ENCODE assay signal across 24 mouse cellular contexts in the genomic region with DNA sequence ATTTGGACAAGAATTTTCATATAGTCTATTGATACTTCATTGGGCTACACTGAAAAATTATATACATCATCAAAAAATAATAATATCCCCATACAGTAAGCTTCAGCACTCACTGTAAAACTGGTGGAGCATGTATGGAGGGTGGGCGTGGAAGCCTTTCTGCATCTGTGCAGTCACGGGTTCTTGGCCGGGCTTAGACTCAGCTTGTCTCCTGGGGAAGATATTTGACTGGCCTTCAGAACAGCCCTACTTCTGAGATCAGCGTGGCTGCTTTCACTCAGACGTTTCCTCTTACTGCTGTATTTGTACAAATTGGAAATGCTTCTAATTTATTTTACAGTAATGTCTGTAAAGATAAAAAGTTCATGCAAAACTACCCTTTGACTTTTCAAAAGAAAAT.
DNase-seq lines count a peak whose midpoint lies in the region; ATAC-seq and TF ChIP-seq lines count a peak whose summit lies in the region.
"Had no signal": no experiment of that assay in that cellular context is flagged by ENCODE, and none has a peak within 500 bp of the region (broad histone marks: within the 10 kb centered on the region; RNA-seq: fewer than 3 reads in every experiment).

No protein-coding gene starts in this region.

- no peaks in the 10 kb centered on the region for H3K4me1 ChIP-seq in heart, embryonic 11.5 days (ENCODE audit: control insufficient read depth, insufficient read depth, low read length)
- H3K4me1 ChIP-seq in CH12.LX (ENCODE audit: control insufficient read depth in 1 of 2, insufficient read depth in 2 of 2) = peaks cover 5 to 58% of the 10 kb centered on the region in 2 experiments
- no peaks in the 10 kb centered on the region for H3K4me1 ChIP-seq in hindbrain, embryonic 14.5 days (replicated peaks; ENCODE audit: control insufficient read depth, insufficient read depth, low read length)
- H3K4me1 ChIP-seq in hindbrain, postnatal 0 days (ENCODE audit: insufficient read depth, low read length) = no peaks in the 10 kb centered on the region
- H3K4me1 ChIP-seq: embryonic facial prominence, embryonic 13.5 days; embryonic facial prominence, embryonic 15.5 days had no signal

- ATAC-seq in heart, embryonic 11.5 days (replicated peaks; ENCODE audit: insufficient number of reproducible peaks, low FRiP score, low TSS enrichment) = no peak
- ATAC-seq in hindbrain, embryonic 14.5 days (ENCODE audit: low FRiP score) = no peak
- no peak for ATAC-seq in hindbrain, postnatal 0 days
- ATAC-seq: CD4-positive, CD25-positive, alpha-beta regulatory T cell, adult 4 months; forebrain, embryonic 14.5 days; forebrain, embryonic 16.5 days had no signal

- 0 out of 2 replicates have a peak, but pooled peaks have one; percentile 24 for TF ChIP-seq EP300 in CH12.LX (IDR thresholded peaks at IDR 0.05; ENCODE audit: low read length)

- TF ChIP-seq RAD21 in CH12.LX (IDR thresholded peaks at IDR 0.05; ENCODE audit: low read depth, low read length) = no peak

- H3K27me3 ChIP-seq in heart, embryonic 11.5 days (ENCODE audit: control insufficient read depth, insufficient read depth, low read length) = no peaks in the 10 kb centered on the region
- H3K27me3 ChIP-seq in CH12.LX (replicated peaks) = no peaks in the 10 kb centered on the region
- H3K27me3 ChIP-seq in hindbrain, embryonic 14.5 days (ENCODE audit: control insufficient read depth, insufficient read depth, low read length) = no peaks in the 10 kb centered on the region
- H3K27me3 ChIP-seq in hindbrain, postnatal 0 days (ENCODE audit: insufficient read depth, low read length) = no peaks in the 10 kb centered on the region
- H3K27me3 ChIP-seq: embryonic facial prominence, embryonic 13.5 days; embryonic facial prominence, embryonic 15.5 days; forebrain, embryonic 12.5 days had no signal

- H3K27ac ChIP-seq in heart, embryonic 11.5 days (ENCODE audit: low read depth, low read length) = no peak overlapping the region
- H3K27ac ChIP-seq in CH12.LX (ENCODE audit: insufficient read depth, low read depth) = no peak overlapping the region
- H3K27ac ChIP-seq in hindbrain, embryonic 14.5 days = no peak overlapping the region
- no peak overlapping the region for H3K27ac ChIP-seq in hindbrain, postnatal 0 days
- H3K27ac ChIP-seq: embryonic facial prominence, embryonic 13.5 days; embryonic facial prominence, embryonic 15.5 days; forebrain, embryonic 10.5 days; forebrain, embryonic 12.5 days had no signal

- no peak for TF ChIP-seq POLR2A in CH12.LX (IDR thresholded peaks at IDR 0.05; ENCODE audit: low read depth, low read length)

- H3K4me2 ChIP-seq in heart, embryonic 11.5 days = no peak overlapping the region
- no peak overlapping the region for H3K4me2 ChIP-seq in CH12.LX (ENCODE audit: insufficient read depth, low read depth, poor library complexity, severe bottlenecking)
- H3K4me2 ChIP-seq in hindbrain, embryonic 14.5 days (replicated peaks) = no peak overlapping the region
- H3K4me2 ChIP-seq in hindbrain, postnatal 0 days (ENCODE audit: low read depth, low read length) = no peak overlapping the region
- H3K4me2 ChIP-seq: embryonic facial prominence, embryonic 13.5 days; embryonic facial prominence, embryonic 15.5 days; forebrain, embryonic 12.5 days had no signal

- 76% methylated on average over 5 of the region's 5 CpGs for WGBS in heart, embryonic 11.5 days (ENCODE audit: insufficient replicate concordance)
- WGBS in hindbrain, embryonic 14.5 days = 77% methylated on average over 5 of the region's 5 CpGs
- WGBS in hindbrain, postnatal 0 days = 66% methylated on average over 5 of the region's 5 CpGs

- TF ChIP-seq CTCF in CH12.LX (conservative IDR thresholded peaks at IDR 0.05 in 1 of 2, IDR thresholded peaks at IDR 0.05 in 1 of 2; ENCODE audit: low read depth in 2 of 2, low read length in 2 of 2) = no peak
- no peak for TF ChIP-seq CTCF in hindbrain, postnatal 0 days (IDR thresholded peaks at IDR 0.05; ENCODE audit: low read depth)

- H3K9ac ChIP-seq in heart, embryonic 11.5 days (ENCODE audit: low read depth, low read length) = no peak overlapping the region
- H3K9ac ChIP-seq in CH12.LX (ENCODE audit: insufficient read depth, low read depth) = no peak overlapping the region
- H3K9ac ChIP-seq in hindbrain, embryonic 14.5 days = no peak overlapping the region
- no peak overlapping the region for H3K9ac ChIP-seq in hindbrain, postnatal 0 days (replicated peaks; ENCODE audit: low read length)
- H3K9ac ChIP-seq: embryonic facial prominence, embryonic 13.5 days; embryonic facial prominence, embryonic 15.5 days; forebrain, embryonic 12.5 days had no signal

- no peaks in the 10 kb centered on the region for H3K79me2 ChIP-seq in CH12.LX (replicated peaks; ENCODE audit: control insufficient read depth, extremely low read depth, insufficient read depth, poor library complexity, severe bottlenecking)

- H3K9me3 ChIP-seq in heart, embryonic 11.5 days (replicated peaks; ENCODE audit: control insufficient read depth, low read length) = no peaks in the 10 kb centered on the region
- peaks cover 4% of the 10 kb centered on the region for H3K9me3 ChIP-seq in CH12.LX (replicated peaks; ENCODE audit: low read length)
- no peaks in the 10 kb centered on the region for H3K9me3 ChIP-seq in hindbrain, embryonic 14.5 days (ENCODE audit: control insufficient read depth, low read length)
- H3K9me3 ChIP-seq in hindbrain, postnatal 0 days (ENCODE audit: low read length) = no peaks in the 10 kb centered on the region
- H3K9me3 ChIP-seq: embryonic facial prominence, embryonic 13.5 days; embryonic facial prominence, embryonic 15.5 days; forebrain, embryonic 10.5 days; forebrain, embryonic 12.5 days had no signal

- H3K4me3 ChIP-seq in heart, embryonic 11.5 days (ENCODE audit: low read depth, low read length) = no peak overlapping the region
- no peak overlapping the region for H3K4me3 ChIP-seq in CH12.LX (replicated peaks in 1 of 3; ENCODE audit: low read depth in 2 of 3, low read length in 2 of 3, poor library complexity in 1 of 3)
- no peak overlapping the region for H3K4me3 ChIP-seq in hindbrain, embryonic 14.5 days (replicated peaks; ENCODE audit: low read length)
- no peak overlapping the region for H3K4me3 ChIP-seq in hindbrain, postnatal 0 days (ENCODE audit: low read length)
- H3K4me3 ChIP-seq: embryonic facial prominence, embryonic 13.5 days; embryonic facial prominence, embryonic 15.5 days; erythroblast, embryonic 14.5 days; forebrain, embryonic 10.5 days; forebrain, embryonic 12.5 days had no signal

- dilution Hi-C loops in CH12.LX (cut with MboI; ENCODE audit: extremely low pct_ligation_motif_present, extremely low pct_unique_long_range_greater_than_20kb, low sequenced_read_pairs) = no loop called here

- no peaks in the 10 kb centered on the region for H3K36me3 ChIP-seq in heart, embryonic 11.5 days (ENCODE audit: control insufficient read depth, insufficient read depth, low read length)
- peaks cover 2 to 35% of the 10 kb centered on the region in 2 experiments for H3K36me3 ChIP-seq in CH12.LX (replicated peaks in 1 of 2; ENCODE audit: control insufficient read depth in 1 of 2, insufficient read depth in 1 of 2, low read length in 1 of 2)
- no peaks in the 10 kb centered on the region for H3K36me3 ChIP-seq in hindbrain, embryonic 14.5 days (replicated peaks; ENCODE audit: control insufficient read depth, insufficient read depth)
- no peaks in the 10 kb centered on the region for H3K36me3 ChIP-seq in hindbrain, postnatal 0 days (ENCODE audit: insufficient read depth, low read length)
- H3K36me3 ChIP-seq: embryonic facial prominence, embryonic 15.5 days; forebrain, embryonic 12.5 days had no signal

- in situ Hi-C loops in CH12.LX (cut with MboI; ENCODE audit: low pct_ligation_motif_present, low pct_unique_long_range_greater_than_20kb, low sequenced_read_pairs) = loop anchor here (5.0 kb wide), 2 partner anchors 38 to 108 kb away; no protein-coding TSS in a partner anchor

- DNase-seq in heart, adult 11 months = peak; percentile 83
- peak; percentile 28 for DNase-seq in A20 (ENCODE audit: low read depth, low spot score)
- DNase-seq in CH12.LX (ENCODE audit: extremely low read depth) = peak; percentile 73
- DNase-seq in hindbrain, embryonic 14.5 days (ENCODE audit: low spot score) = no peak
- no peak for DNase-seq in hindbrain, postnatal 0 days (ENCODE audit: low spot score)
- DNase-seq: adrenal gland, adult 2 months; adrenal gland, postnatal 10 days; adrenal gland, postnatal 25 days; cerebellum, adult 11 months; cerebellum, adult 18-20 months; cerebellum, adult 8-10 months; cerebellum, adult 9-11 months; cerebellum, postnatal 14 days; cerebellum, postnatal 36 days; embryo, embryonic 11 days had no signal

TF ChIP-seq in CH12.LX, 34 proteins besides CTCF, POLR2A, EP300 and RAD21:
- TF ChIP-seq ELF1 (IDR thresholded peaks at IDR 0.05; ENCODE audit: low read depth, low read length) (no peak), POLR2AphosphoS2 (IDR thresholded peaks at IDR 0.05; ENCODE audit: low read depth, low read length) (no peak), BHLHE40 (IDR thresholded peaks at IDR 0.05; ENCODE audit: low read depth, low read length) (peak; percentile 47; the same call in 1 of the 2 replicates), MYC (IDR thresholded peaks at IDR 0.05; ENCODE audit: low read depth, low read length) (no peak)

Comparison
In these comparisons a context has a peak if more than half of its experiments do, and no peak if none do; other contexts are left out.
1. DNase-seq: peak in heart, adult 11 months (single experiment), A20 (single experiment) and CH12.LX (single experiment); none in hindbrain, embryonic 14.5 days (single experiment) and hindbrain, postnatal 0 days (single experiment).